Mouse (Mus musculus) stomach, postnatal 0 days (tissue): ENCODE measurements around the gene Slc5a5.

ENCODE experiments used
- CTCF ChIP-seq: IDR thresholded peaks from 2 replicates; pipeline ENCODE4 v1.5.1; 2016; ENCODE audit warnings: antibody characterized with exemption, low read depth, mild to moderate bottlenecking, moderate library complexity
- EP300 ChIP-seq: optimal IDR thresholded peaks from 2 replicates; pipeline ENCODE3; 2016; ENCODE audit warnings: antibody characterized with exemption

DNA sequence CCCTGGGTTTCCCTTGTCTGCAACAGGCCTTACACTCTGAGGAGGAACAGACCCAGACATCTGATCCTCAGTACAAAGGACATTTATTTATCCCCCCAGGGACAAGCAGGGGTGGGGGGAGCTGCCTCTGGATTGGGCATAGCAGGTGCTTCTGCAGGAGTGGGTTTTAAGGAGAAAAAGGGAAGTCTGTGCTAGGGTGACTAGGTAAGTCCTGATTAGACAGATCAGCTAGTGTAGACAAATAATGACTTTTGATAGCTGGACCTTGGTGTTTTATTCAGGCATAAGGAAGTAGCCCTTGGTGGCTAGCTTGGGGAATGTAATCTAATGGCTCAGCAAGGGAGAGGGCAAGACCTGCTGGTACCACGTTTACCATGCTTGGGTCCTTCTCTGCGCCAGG, 6.7 kb upstream of the Slc5a5 start:
- TF ChIP-seq CTCF (no peak), EP300 (no peak)
